Mouse (Mus musculus) heart, adult 18-20 months (tissue): ENCODE results near the gene Ect2. TPM values are rescaled to one million over a fixed set of nuclear protein-coding genes. Genes with fewer than 3 reads are reported as not detected.

Source experiments
- DNase-seq, 2 experiments: peaks; one replicate each; pipeline ENCODE4 v3.0.0; 2021 to 2022; ENCODE audit warnings: mixed read lengths in 1 of 2
- total RNA-seq, 2 experiments: library from RNA; stranded (reverse); gene quantifications; 2 replicates each; pipeline ENCODE4 v1.2.3; 2021

The Ect2 gene
- total RNA-seq, 2 experiments from 2014 or later = 0.59 to 0.65 TPM

- DNase-seq = no peak
These were observed 5.2 kb upstream of the Ect2 start for GRCm38 (mm10) chr3:27158910-27159309.

GRCm38 (mm10) chr3:27156594-27156949, 2.9 kb upstream of the Ect2 start:
- DNase-seq = no peak

- no peak for DNase-seq
These were observed 2.3 kb upstream of the Ect2 start for GRCm38 (mm10) chr3:27155856-27156593.

GRCm38 (mm10) chr3:27155051-27155855, 1.6 kb upstream of the Ect2 start:
- peak; percentile 11 for DNase-seq

- no peak for DNase-seq
These were observed 602 bp upstream of the Ect2 start for GRCm38 (mm10) chr3:27154280-27154679.

- DNase-seq = no peak
These were observed 447 bp downstream of the Ect2 start for GRCm38 (mm10) chr3:27153191-27153671.

GRCm38 (mm10) chr3:27145733-27146132, 7.9 kb downstream of the Ect2 start:
- DNase-seq = no peak

- DNase-seq = no peak
These were observed 10.1 kb downstream of the Ect2 start for GRCm38 (mm10) chr3:27143570-27143969.

GRCm38 (mm10) chr3:27140101-27140500, 13.6 kb downstream of the Ect2 start:
- no peak for DNase-seq

- DNase-seq = no peak
These were observed 31.7 kb downstream of the Ect2 start for GRCm38 (mm10) chr3:27121864-27122450.

GRCm38 (mm10) chr3:27120932-27121331, 32.7 kb downstream of the Ect2 start:
- no peak for DNase-seq

- DNase-seq = no peak
These were observed 35.5 kb downstream of the Ect2 start for GRCm38 (mm10) chr3:27118227-27118626.

- DNase-seq = no peak
These were observed 42.8 kb downstream of the Ect2 start for GRCm38 (mm10) chr3:27110860-27111259.

GRCm38 (mm10) chr3:27109109-27109508, 44.6 kb downstream of the Ect2 start:
- no peak for DNase-seq

GRCm38 (mm10) chr3:27107142-27107541, 46.5 kb downstream of the Ect2 start:
- DNase-seq = no peak

GRCm38 (mm10) chr3:27102965-27103364, 50.7 kb downstream of the Ect2 start:
- no peak for DNase-seq

GRCm38 (mm10) chr3:27098633-27099032, 55.0 kb downstream of the Ect2 start:
- no peak for DNase-seq

- no peak for DNase-seq
These were observed 67.5 kb downstream of the Ect2 start for GRCm38 (mm10) chr3:27086221-27086620.

- peak in 1 of 2 experiments; percentile 3 for DNase-seq
These were observed 72.2 kb downstream of the Ect2 start for GRCm38 (mm10) chr3:27081229-27082060.

GRCm38 (mm10) chr3:27080061-27080770, 73.5 kb downstream of the Ect2 start:
- DNase-seq = no peak

- no peak for DNase-seq
These were observed 79.8 kb downstream of the Ect2 start for GRCm38 (mm10) chr3:27073884-27074283.
